Mouse (Mus musculus) lung, adult 2 months (tissue): ENCODE measurements around the gene Zbed5. TPM values are rescaled to one million over a fixed set of nuclear protein-coding genes. Genes with fewer than 3 reads are reported as not detected.
"Not testable (repeated sequence)": the region's sequence is repeated elsewhere in the genome, so short reads cannot be mapped to it uniquely, and the experiment has no call there.

Experiments used
- DNase-seq: peaks from one replicate; pipeline ENCODE4 v3.0.0; 2022
- H3K4me1 ChIP-seq: fragments of 200-500 bp; 2 replicates; pipeline ENCODE4 v1.6.1; 2011; ENCODE audit warnings: low read length; ENCODE audit not compliant: control insufficient read depth, insufficient read depth
- H3K4me3 ChIP-seq: fragments of 200-500 bp; replicated peaks from 2 replicates; pipeline ENCODE3; 2011; ENCODE audit warnings: low read depth, mild to moderate bottlenecking, control low read depth, low read length; ENCODE audit errors: extremely low read depth
- CTCF ChIP-seq: fragments of 200-500 bp; IDR thresholded peaks from 2 replicates; pipeline ENCODE4 v1.5.1; 2011; ENCODE audit warnings: mild to moderate bottlenecking, low read length, control low read depth; ENCODE audit not compliant: insufficient read depth
- POLR2A ChIP-seq: fragments of 200-500 bp; IDR thresholded peaks from 2 replicates; pipeline ENCODE4 v1.6.1; 2011; ENCODE audit warnings: low read depth, mild to moderate bottlenecking, control low read depth, low read length, borderline replicate concordance; ENCODE audit errors: extremely low read depth
- WGBS: fragments of 180-500 bp; shearing (Covaris S2); methylation state at CpG from one replicate; pipeline ENCODE4 v1.1.7; 2018; 5-methylcytosine and 5-hydroxymethylcytosine counted together
- polyA plus RNA-seq: library from polyadenylated mRNA; depleted of rRNA; stranded (reverse); fragments of >200 nt; gene quantifications from 2 replicates; pipeline ENCODE4 v1.2.3, GENCODE M21; 2012

Gene Zbed5
- polyA plus RNA-seq, 1 experiment = 0.95 TPM

DNA sequence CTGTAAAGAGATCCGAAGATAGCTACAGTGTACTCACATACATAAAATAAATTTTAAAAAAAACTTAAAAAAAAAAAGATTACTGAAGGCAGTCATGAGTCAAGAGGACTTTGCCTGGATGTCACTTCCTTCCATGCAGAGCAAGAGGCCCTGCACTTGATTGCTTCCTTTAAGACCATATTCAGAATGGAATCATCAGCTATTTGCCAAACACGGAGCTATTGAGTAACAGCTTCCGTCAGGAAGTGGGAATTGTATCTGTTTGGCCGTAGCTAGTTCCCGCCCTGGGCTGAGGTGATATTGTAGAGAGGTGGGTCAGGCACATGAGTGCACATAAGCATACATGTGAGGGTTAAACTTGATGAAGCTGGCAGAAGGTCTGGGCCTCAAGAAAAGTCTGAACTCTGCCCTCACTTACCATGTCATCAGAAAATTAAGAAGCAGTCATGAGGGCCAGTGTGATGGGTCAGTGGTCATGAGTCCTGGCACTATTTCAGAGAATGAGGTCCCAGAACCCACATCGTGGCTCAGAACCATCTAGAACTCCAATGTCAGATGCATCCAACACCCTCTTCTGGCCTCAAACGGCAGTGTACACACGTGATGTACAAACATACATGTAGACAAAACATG is 29.4 kb downstream of the Zbed5 start:
- TF ChIP-seq POLR2A = no peak
- no peak for DNase-seq
- no peak overlapping the region for H3K4me3 ChIP-seq
- no peaks in the 10 kb centered on the region; the same call in 1 of the 2 replicates for H3K4me1 ChIP-seq
- 56% methylated on average over 8 of the region's 8 CpGs for WGBS

DNA sequence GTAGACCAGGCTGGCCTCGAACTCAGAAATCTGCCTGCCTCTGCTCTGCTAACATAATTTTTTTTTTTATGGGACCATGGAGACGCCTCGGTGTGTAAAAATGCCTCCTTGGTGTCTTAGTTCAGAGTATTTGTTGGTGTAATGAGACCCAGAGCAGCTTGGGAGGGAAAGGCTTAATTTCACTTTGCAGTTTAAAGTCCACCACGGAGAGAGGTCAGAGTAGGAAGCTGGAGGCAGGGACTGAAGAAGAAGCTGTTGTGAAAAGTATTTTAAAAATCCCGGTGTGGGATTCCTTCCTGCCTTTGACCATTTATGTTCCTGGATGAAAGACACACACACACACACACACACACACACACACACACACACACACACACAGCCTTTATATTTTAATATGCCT is 30.4 kb downstream of the Zbed5 start:
- no peak for TF ChIP-seq POLR2A
- no peaks in the 10 kb centered on the region; the same call in 1 of the 2 replicates for H3K4me1 ChIP-seq
- 61% methylated on average over 5 of the region's 5 CpGs for WGBS
- no peak overlapping the region for H3K4me3 ChIP-seq
- no peak for DNase-seq

DNA sequence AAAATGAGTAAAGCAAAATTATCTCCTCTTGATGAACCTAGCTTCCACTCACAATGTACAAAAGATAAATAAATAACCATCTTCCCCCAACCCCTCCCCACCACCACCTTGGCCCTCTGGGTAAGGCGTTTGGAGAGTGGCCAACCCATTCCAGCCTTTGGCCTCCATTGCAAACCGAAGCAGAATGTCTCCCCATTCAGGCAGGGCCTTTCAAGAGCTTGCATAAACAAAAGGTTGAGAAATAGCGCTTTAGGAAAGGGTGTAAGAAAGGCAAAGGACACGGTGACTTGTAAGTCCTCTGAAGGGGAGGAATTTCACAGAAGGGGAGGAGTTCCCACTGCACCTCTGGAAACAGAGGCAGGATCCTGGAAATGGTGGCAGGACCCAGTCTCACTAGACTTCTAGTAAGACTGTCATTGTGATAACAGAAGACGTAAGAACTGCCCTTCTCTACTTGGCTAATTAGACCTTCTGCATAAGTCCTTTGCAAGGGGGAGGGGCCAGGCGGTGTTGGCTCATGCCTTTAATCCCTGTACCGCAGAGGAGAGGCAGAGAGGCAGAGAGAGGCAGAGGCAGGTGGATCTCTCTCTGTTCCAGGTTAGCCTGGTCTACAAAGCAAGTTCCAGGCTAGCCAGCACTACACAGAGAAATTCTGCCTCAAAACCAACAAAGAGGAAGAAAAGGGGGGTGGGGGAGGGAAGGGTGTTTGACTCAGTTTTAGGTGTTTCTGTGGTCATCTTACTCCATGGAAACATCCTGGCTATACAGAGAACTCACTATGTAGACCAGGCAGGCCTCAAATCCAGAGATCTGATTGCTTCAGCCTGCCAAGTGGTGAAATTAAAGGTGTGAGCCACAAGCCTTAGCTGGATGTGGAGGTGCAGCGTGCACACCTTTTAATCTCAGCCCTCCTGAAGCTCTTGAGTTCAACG is 34.7 kb downstream of the Zbed5 start:
- WGBS = 34% methylated on average over 9 of the region's 9 CpGs
- DNase-seq = peak; percentile 39

DNA sequence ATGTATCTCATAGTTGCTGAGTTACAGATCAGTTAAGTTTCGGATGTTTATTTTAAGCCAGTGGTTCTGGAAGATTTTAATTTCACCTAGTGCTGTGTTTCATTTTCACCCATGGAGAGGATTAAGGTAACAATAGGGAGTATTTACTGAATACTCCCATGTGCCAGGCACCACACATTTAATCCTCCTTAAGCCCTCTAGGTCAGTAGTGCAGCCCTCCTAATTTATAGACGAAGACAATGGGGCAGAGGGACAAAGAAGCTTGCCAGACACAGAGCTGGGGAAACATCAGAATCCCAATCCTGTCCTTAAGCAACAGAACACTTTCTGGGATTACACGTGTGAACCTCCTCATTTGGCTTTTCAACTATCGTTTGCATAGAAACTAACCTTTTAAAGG is 41.4 kb downstream of the Zbed5 start:
- no peak overlapping the region for H3K4me3 ChIP-seq
- TF ChIP-seq POLR2A (no peak), CTCF (no peak)
- 66% methylated on average over 4 of the region's 4 CpGs for WGBS
- DNase-seq = no peak
- H3K4me1 ChIP-seq = no peaks in the 10 kb centered on the region

More for the DNA sequence above, 34.7 kb downstream of the Zbed5 start:
- no peak overlapping the region for H3K4me3 ChIP-seq
- TF ChIP-seq POLR2A (no peak), CTCF (no peak)
- H3K4me1 ChIP-seq = no peaks in the 10 kb centered on the region; the same call in 1 of the 2 replicates

DNA sequence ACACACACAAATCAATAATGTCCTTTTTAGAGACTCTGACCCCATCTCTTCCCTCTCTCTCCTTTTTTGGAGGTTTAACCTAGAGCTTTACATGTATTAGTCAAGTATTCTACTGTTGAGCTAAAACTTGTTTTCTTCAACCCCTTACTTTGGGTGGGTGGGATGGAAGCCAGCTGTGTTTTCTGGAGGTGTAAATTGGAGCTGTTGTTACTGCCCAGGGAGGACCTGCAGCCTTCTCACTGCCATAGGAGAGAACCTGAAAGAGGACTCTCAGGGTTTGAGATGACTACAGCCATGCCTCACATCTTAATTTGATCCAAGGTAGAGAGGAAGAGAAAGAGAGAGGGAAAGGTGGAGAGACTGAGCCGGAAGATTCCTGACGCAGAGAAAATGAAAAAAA is 44.8 kb downstream of the Zbed5 start:
- no peak for DNase-seq
- TF ChIP-seq POLR2A = no peak
- WGBS = 32% methylated on average over 2 of the region's 2 CpGs
- Histone ChIP-seq H3K4me1 (peaks cover 4% of the 10 kb centered on the region), H3K4me3 (no peak overlapping the region)

DNA sequence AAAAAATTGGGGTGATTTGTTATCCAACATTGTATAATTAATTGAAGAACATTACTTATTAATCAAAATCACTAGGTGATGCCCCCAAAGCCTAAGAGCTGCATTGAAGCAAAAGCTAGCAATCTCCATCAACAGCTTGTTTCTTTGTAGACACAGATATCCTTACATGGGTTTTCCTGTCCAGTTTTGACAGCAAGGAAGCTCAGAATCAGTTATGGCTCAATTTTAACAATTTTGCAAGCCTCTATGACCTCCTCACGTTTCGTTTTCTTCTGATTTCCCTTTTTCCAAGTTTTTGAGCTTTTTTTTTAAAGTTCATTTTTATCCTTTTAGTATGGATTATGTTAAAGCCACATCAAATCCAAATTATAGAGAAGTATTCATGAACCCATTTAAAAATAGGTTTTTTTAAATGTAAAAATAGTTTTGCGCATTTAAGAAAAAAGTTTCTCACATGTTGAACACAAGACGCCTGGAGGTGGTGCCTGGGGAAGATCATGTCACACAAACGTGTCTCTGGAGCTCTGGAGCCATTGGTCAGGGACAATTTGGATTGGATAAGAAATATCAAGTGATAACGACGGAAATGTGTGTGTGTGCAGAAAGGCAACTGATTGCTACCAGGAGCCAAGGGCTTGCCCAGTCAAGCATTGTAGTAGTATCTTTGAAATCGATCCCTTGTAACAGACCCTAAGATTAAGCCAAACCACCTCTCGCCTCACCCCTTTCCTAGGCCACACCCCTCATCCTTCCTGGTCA is 45.4 kb downstream of the Zbed5 start:
- DNase-seq = no peak
- Histone ChIP-seq H3K4me1 (peaks cover 4% of the 10 kb centered on the region), H3K4me3 (peak overlapping the region; percentile 71)
- TF ChIP-seq POLR2A (peak; percentile 42; the same call in 1 of the 2 replicates), CTCF (no peak)
- WGBS = 2% methylated on average over 9 of the region's 9 CpGs

DNA sequence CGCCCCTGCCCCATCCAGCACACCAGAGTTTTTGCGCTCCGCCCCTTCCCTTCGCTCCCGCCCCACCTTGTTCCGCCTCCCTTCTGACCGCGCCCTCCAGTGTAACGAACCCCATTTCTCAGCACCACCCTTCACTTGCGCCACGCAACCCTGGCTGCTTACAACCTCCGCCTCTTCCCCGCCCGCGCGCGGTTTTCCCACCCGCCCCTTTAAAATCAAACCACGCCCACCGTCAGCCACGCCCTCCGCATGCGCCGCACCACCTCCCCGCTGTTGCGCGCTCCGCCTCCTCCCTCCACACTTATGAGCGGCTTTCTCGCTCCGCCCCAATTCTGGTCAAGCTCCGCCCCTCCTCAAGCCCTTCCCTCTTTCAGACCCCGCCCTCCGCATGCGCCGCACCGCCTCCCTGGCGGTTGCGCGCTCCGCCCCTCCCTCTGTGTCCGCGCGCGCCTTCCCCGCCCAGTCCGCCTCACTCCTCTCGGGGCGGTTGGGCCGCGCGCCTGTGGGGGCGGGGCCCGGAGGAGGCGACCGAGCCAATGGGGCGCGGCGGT is 46.0 kb downstream of the Zbed5 start, which contains the start of gene Vkorc1l1:
TSS of gene Vkorc1l1 (plus strand) at position 476 of the 551 bp plus-strand sequence.
- 2% methylated on average over 59 of the region's 59 CpGs for WGBS

DNA sequence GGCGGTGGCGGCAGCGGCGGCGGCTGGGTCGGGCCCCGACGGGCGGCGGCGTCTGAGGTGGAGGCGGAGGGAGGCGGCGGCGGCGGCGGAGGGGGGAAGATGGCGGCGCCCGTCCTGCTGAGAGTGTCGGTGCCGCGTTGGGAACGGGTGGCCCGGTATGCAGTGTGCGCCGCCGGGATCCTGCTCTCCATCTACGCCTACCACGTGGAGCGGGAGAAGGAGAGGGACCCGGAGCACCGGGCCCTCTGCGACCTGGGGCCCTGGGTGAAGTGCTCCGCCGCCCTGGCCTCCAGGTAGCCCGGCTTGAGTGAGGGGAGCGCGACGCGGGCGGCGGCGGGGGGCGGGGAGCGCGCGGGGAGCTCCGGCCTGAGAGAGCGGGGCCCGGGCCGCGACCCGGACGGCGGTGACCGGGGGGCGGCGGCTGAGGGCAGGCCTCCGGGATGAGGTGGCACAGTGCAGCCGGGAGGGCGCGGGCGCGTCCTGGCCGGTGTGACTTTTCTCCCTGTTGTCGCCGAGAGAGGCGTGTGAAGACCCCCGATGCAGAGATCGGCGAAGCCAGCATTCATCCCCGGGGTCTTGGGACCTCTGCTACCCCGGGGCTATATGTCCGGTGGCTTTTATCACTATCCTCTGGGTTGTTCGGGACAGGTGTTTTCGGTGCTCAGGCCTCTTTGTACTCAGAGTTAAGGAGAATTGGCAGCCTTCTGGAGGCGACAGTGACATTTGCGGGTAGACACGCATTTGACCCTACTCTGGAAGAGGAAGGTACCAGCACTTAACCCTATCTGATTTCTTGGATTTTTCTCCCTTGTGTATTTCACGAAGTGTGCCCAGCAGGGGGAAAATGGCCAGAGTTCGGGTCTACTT is 46.8 kb downstream of the Zbed5 start:
- DNase-seq = peak; percentile 51
- 2% methylated on average over 46 of the region's 82 CpGs for WGBS
- H3K4me1 ChIP-seq = not testable (repeated sequence)
- peak overlapping the region; percentile 77 for H3K4me3 ChIP-seq

More for the DNA sequence above, 46.0 kb downstream of the Zbed5 start, which contains the start of gene Vkorc1l1:
- DNase-seq = peak; percentile 99
- TF ChIP-seq POLR2A = no peak
- TF ChIP-seq CTCF = no peak
- Histone ChIP-seq H3K4me3 (peak within 1 kb of the TSS; percentile 77), H3K4me1 (peaks cover 4% of the 10 kb centered on the region)

DNA sequence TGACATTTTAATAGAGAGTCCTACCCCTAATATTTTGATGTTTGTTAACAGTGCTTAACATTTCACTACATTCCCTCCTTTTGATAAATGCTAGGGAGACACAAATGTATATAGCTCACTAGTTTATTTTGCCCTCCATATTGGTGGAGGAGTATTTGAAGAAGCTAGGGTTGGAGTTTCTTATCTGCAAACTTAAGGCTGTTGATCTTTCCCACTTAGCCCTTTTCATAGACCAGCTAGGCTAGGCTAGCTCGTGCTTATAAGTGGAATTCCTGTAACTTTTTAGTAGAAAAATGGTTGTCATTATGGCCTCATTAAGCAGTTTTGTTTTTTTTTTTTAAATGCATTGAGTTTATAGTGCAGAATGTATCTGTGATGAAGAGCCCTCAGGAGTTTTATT is 47.9 kb downstream of the Zbed5 start:
- no peak for TF ChIP-seq POLR2A
- WGBS = 72% methylated on average over 1 of the region's 1 CpGs
- Histone ChIP-seq H3K4me3 (no peak overlapping the region), H3K4me1 (peaks cover 7% of the 10 kb centered on the region)
- DNase-seq = no peak
